Mouse (Mus musculus) limb, embryonic 14.5 days (tissue): ENCODE results near the gene Dpf1. TPM values are rescaled to one million over a fixed set of nuclear protein-coding genes. Genes with fewer than 3 reads are reported as not detected.
A peak's percentile ranks its signal among the peaks of the same experiment; 100 is the strongest.

Experiments used
- ATAC-seq: fragments of 200-750 bp; cut with Nextera tagmentation; 2 replicates; pipeline ENCODE4 v1.8.0; 2017; ENCODE audit warnings: low read depth, moderate number of reproducible peaks, moderate TSS enrichment; ENCODE audit not compliant: low FRiP score
- DNase-seq: peaks from one replicate; pipeline ENCODE4 v3.0.0-alpha.2; 2015; ENCODE audit warnings: low spot score
- H3K27ac ChIP-seq: fragments of 300-500 bp; sonication (generic); replicated peaks from 2 replicates; pipeline ENCODE4 v1.5.1; 2014; ENCODE audit warnings: low read depth, mild to moderate bottlenecking, low read length, moderate library complexity, mixed read lengths
- H3K27me3 ChIP-seq: fragments of 300-500 bp; sonication (generic); 2 replicates; pipeline ENCODE4 v1.6.1; 2014; ENCODE audit warnings: low read length, mixed read lengths; ENCODE audit not compliant: control insufficient read depth, insufficient read depth
- H3K36me3 ChIP-seq: fragments of 300-500 bp; sonication (generic); 2 replicates; pipeline ENCODE4 v1.6.1; 2014; ENCODE audit warnings: mild to moderate bottlenecking, low read length, moderate library complexity, mixed read lengths; ENCODE audit not compliant: control insufficient read depth, insufficient read depth
- H3K4me1 ChIP-seq: fragments of 300-500 bp; sonication (generic); 2 replicates; pipeline ENCODE4 v1.6.1; 2014; ENCODE audit warnings: antibody characterized with exemption, low read length, mixed read lengths; ENCODE audit not compliant: control insufficient read depth, insufficient read depth
- H3K4me2 ChIP-seq: fragments of 300-500 bp; sonication (generic); replicated peaks from 2 replicates; pipeline ENCODE4 v1.6.1; 2014; ENCODE audit warnings: low read depth, mild to moderate bottlenecking, low read length, moderate library complexity; ENCODE audit not compliant: severe bottlenecking
- H3K4me3 ChIP-seq: fragments of 300-500 bp; sonication (generic); replicated peaks from 2 replicates; pipeline ENCODE4 v1.5.1; 2014; ENCODE audit warnings: low read length
- H3K9ac ChIP-seq: fragments of 300-500 bp; sonication (generic); 2 replicates; pipeline ENCODE4 v1.6.1; 2014; ENCODE audit warnings: mild to moderate bottlenecking, low read depth, low read length, moderate library complexity; ENCODE audit not compliant: severe bottlenecking
- H3K9me3 ChIP-seq: fragments of 300-500 bp; sonication (generic); 2 replicates; pipeline ENCODE4 v1.6.1; 2016; ENCODE audit warnings: low read length; ENCODE audit not compliant: control insufficient read depth
- POLR2A ChIP-seq: fragments of 200-500 bp; IDR thresholded peaks from 2 replicates; pipeline ENCODE4 v1.8.0; 2012; ENCODE audit warnings: inconsistent platforms, mild to moderate bottlenecking, moderate library complexity, borderline replicate concordance; ENCODE audit not compliant: insufficient read depth, insufficient read length; ENCODE audit errors: extremely low read depth
- WGBS: fragments of 180-500 bp; shearing (Covaris S2); extraction: QIAGEN DNeasy Blood & Tissue Kit; methylation state at CpG from one replicate; pipeline ENCODE4 v1.1.7; 2014; 5-methylcytosine and 5-hydroxymethylcytosine counted together
- polyA plus RNA-seq, 2 experiments: library from polyadenylated mRNA; depleted of rRNA in 1 of 2; stranded (reverse) in 1 of 2; unstranded in 1 of 2; fragments of >200 nt; fragmentation: Nextera tagmentation in 1 of 2; extraction: Ambion mirVana in 1 of 2; gene quantifications; 2 replicates each; pipeline versions ENCODE4 v1.2.1 to v1.2.3; 2012 to 2014

The Dpf1 gene
- polyA plus RNA-seq, 2 experiments: 10.7 to 13.2 TPM

GRCm38 (mm10) chr7:29276715-29277114, 27.0 kb upstream of the Dpf1 start:
- TF ChIP-seq POLR2A: no peak
- no peaks in the 10 kb centered on the region for H3K27me3 ChIP-seq
- no peak overlapping the region for H3K9ac ChIP-seq
- WGBS: 22% methylated on average over 5 of the region's 5 CpGs
- no peaks in the 10 kb centered on the region; the same call in 1 of the 2 replicates for H3K36me3 ChIP-seq
- H3K4me3 ChIP-seq: no peak overlapping the region
- ATAC-seq: no peak
- no peak overlapping the region for H3K4me2 ChIP-seq
- H3K4me1 ChIP-seq: peaks cover 17% of the 10 kb centered on the region
- no peaks in the 10 kb centered on the region for H3K9me3 ChIP-seq
- no peak overlapping the region for H3K27ac ChIP-seq
- DNase-seq: peak; percentile 73

- WGBS: 81% methylated on average over 4 of the region's 4 CpGs
- Histone ChIP-seq H3K9me3 (no peaks in the 10 kb centered on the region), H3K27me3 (no peaks in the 10 kb centered on the region), H3K9ac (no peak overlapping the region), H3K4me2 (no peak overlapping the region), H3K4me3 (no peak overlapping the region), H3K4me1 (peaks cover 15% of the 10 kb centered on the region; the same call in 1 of the 2 replicates), H3K36me3 (no peaks in the 10 kb centered on the region; the same call in 1 of the 2 replicates), H3K27ac (no peak overlapping the region)
- ATAC-seq (no peak), DNase-seq (no peak)
- no peak for TF ChIP-seq POLR2A
Observed at GRCm38 (mm10) chr7:29277510-29277909, 26.2 kb upstream of the Dpf1 start.

GRCm38 (mm10) chr7:29279261-29279660, 24.5 kb upstream of the Dpf1 start:
- no peak overlapping the region for H3K9ac ChIP-seq
- H3K27me3 ChIP-seq: no peaks in the 10 kb centered on the region
- no peak overlapping the region for H3K4me2 ChIP-seq
- DNase-seq: no peak
- no peak overlapping the region for H3K27ac ChIP-seq
- no peaks in the 10 kb centered on the region for H3K9me3 ChIP-seq
- ATAC-seq: no peak
- no peak overlapping the region for H3K4me3 ChIP-seq
- TF ChIP-seq POLR2A: no peak
- peaks cover 9% of the 10 kb centered on the region; the same call in 1 of the 2 replicates for H3K4me1 ChIP-seq
- no peaks in the 10 kb centered on the region; the same call in 1 of the 2 replicates for H3K36me3 ChIP-seq

- peak overlapping the region; percentile 97; the same call in 1 of the 2 replicates for H3K4me2 ChIP-seq
- no peak overlapping the region for H3K27ac ChIP-seq
- H3K9ac ChIP-seq: no peak overlapping the region
- H3K27me3 ChIP-seq: no peaks in the 10 kb centered on the region
- no peak overlapping the region for H3K4me3 ChIP-seq
- no peak for DNase-seq
- peaks cover 9% of the 10 kb centered on the region; the same call in 1 of the 2 replicates for H3K4me1 ChIP-seq
- no peak for TF ChIP-seq POLR2A
- H3K9me3 ChIP-seq: no peaks in the 10 kb centered on the region
- H3K36me3 ChIP-seq: no peaks in the 10 kb centered on the region; the same call in 1 of the 2 replicates
- ATAC-seq: no peak
- 70% methylated on average over 8 of the region's 8 CpGs for WGBS
Observed at GRCm38 (mm10) chr7:29279924-29280323, 23.8 kb upstream of the Dpf1 start.

- WGBS: 8% methylated on average over 13 of the region's 13 CpGs
- H3K27ac ChIP-seq: no peak overlapping the region
- TF ChIP-seq POLR2A: no peak
- H3K4me3 ChIP-seq: peak overlapping the region; percentile 65
- H3K4me1 ChIP-seq: peaks cover 9% of the 10 kb centered on the region; the same call in 1 of the 2 replicates
- no peaks in the 10 kb centered on the region for H3K27me3 ChIP-seq
- H3K9ac ChIP-seq: peak overlapping the region; percentile 70
- H3K36me3 ChIP-seq: no peaks in the 10 kb centered on the region; the same call in 1 of the 2 replicates
- peak overlapping the region; percentile 97 for H3K4me2 ChIP-seq
- ATAC-seq: no peak
- no peaks in the 10 kb centered on the region for H3K9me3 ChIP-seq
- no peak for DNase-seq
Observed at GRCm38 (mm10) chr7:29280801-29281200, 22.9 kb upstream of the Dpf1 start.
